Mouse (Mus musculus) R1 (cell line): ENCODE data around the gene Hpn.

Experiments used
- DNase-seq: peaks from one replicate; pipeline ENCODE4 v3.0.0-alpha.2; 2018; ENCODE audit warnings: low read depth, low spot score

The Hpn gene

DNA sequence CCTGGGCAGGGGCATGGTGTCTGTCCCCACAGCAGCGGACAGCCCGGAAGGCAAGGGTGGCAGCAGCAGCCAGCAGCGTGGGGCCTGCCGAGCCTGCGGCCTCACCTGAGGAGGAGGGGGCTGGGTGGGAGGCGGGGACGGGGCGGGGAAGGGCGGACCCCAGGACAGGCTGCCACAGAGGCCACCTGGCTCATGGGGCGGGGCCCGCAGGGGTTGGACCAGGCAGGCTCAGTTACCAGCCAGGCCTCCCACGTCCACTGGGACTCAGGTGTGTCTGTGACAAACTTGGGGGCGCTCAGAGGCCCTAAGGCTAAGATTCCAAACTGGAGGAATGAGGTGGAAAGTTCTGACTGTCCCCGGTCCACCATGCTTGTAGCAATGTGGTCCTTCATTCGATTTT is at the start of gene Hpn:
Gene Hpn (minus strand): TSS at position 109 of the 400 bp plus-strand sequence.
- DNase-seq = no peak

DNA sequence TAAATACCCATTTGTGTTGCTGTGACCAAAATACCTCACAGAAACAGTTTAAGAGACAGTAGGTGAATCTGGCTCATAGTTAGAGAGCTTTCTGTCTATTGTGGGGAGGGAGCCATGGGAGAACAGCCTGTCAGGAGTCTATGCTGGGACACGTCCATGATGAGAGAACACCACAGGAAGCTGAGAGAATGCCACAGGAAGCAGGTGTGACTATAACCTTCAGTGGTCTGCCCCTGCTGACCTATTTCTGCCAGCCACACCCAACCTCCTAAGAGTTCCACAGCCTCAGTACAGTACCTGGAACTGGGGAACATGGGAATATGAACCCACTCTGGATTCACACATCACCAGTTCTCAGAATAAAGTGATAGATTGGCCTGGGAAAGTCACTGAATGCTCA is 49.7 kb upstream of the Hpn start:
- DNase-seq = no peak

DNA sequence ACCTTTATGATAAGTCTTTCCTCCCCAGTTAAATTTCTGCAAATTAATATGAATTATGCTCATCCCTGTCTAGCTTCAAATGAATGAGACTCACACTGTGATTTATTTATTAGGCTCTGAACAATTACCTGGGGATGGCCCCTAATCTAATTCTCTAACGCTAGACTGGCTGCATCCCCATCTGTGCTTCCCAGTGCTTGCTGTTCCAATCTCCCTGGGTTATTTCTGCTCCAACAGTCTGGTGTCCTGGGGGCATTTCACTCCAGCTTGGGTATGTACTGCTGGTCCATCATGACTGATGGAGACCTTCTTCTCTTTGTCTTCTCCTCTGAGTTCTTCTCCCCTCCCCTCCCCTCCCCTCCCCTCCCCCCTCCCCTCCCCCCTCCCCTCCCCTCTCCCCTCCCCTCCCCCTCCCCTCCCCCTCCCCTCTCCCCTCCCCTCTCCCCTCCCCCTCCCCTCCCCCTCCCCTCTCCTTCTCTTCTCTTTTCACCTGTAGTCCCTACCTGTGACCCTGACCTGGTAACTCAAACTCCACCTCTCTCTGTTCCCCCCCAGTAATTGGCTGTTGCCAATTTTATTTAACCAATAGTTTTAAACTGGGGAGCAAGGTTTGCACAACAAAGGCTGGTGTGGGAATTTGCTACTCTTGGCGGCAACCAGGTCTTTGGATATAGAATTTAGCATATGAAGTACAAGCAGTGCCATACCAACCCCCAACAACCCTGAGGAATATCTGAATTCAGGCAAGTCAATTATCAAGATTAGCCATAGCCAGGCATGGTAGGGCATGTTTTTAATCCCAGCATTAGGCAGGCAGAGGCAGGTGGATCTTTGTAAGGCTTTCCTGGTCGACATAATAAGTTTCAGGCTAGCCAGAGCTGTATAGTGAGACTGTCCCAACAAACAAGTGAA is 48.8 kb upstream of the Hpn start:
- DNase-seq = peak; percentile 78

DNA sequence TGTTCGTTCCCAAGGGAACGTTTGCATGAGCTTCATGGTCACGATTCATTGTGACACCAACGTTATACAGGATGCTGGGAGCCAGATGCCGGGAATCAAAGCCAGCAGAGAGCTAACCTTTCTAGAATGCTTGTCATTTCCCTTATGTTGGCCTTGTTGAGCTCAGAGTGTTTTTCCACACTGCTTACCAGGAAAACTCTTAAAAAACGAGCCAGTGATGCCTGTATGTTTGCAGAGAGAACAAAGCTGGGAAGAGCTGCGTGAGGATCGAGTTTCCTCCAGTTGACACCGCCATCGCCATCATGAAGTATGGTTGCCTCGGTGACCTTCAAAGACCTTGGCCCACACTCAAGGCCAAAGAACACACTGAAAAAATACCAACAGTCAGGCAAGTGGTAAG is 47.2 kb upstream of the Hpn start:
- DNase-seq = no peak

DNA sequence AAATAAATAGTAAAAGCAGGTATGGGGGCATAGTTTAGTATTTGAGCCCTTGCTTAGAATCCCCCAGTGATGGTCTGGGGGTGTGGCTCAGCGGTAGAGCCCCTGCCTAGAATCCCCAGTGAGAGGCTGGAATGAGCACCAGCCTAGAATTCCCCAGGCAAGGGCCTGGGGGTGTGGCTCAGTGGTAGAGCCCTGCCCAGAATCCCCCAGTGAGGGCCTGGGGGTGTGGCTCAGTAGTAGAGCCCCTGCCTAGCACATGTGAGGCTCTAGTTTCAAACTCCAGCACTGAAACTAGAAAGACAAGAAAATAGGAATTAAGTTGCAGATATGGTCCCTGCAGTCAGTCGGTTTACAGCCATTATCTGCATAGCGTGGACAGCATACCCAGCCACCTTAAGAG is 46.7 kb upstream of the Hpn start:
- peak; percentile 68 for DNase-seq

DNA sequence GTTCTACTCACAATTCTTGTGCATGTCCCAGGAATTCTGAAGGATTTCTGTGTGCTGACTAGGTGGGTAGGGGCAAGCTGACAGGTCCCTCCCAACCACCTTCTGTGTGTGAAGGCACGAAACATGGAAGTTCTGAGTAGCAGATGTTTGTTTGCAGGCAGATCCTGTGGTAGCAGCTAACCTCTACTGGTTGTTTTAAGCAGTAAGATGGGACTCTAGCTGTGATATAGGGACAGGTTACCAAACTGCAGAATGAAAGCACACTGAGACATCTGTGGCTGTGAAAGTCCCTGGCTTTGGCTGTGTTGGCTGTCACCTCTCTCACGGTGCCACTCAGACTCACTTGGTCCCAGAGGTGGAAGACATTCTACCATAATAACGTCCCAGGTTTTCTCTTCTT is 46.2 kb upstream of the Hpn start:
- no peak for DNase-seq

DNA sequence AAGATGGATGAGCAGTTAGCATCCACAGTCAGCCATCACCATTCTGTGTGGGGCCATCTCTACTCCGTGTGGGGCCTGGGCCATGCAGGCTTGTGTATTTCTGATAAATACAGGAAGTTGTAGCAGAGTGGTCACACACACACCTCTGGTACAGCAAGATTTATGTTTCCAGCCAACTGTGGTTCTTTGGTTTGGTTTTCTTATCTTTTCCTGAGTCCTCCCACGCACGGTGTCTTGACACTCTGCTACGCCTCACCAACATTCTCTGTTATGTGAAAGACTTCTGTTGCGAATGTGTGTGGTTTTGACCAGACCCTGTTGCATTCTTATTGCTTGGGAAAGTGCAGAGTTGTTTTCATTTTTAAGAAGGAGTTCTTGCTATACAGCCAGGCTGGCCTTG is 45.7 kb upstream of the Hpn start:
- no peak for DNase-seq

DNA sequence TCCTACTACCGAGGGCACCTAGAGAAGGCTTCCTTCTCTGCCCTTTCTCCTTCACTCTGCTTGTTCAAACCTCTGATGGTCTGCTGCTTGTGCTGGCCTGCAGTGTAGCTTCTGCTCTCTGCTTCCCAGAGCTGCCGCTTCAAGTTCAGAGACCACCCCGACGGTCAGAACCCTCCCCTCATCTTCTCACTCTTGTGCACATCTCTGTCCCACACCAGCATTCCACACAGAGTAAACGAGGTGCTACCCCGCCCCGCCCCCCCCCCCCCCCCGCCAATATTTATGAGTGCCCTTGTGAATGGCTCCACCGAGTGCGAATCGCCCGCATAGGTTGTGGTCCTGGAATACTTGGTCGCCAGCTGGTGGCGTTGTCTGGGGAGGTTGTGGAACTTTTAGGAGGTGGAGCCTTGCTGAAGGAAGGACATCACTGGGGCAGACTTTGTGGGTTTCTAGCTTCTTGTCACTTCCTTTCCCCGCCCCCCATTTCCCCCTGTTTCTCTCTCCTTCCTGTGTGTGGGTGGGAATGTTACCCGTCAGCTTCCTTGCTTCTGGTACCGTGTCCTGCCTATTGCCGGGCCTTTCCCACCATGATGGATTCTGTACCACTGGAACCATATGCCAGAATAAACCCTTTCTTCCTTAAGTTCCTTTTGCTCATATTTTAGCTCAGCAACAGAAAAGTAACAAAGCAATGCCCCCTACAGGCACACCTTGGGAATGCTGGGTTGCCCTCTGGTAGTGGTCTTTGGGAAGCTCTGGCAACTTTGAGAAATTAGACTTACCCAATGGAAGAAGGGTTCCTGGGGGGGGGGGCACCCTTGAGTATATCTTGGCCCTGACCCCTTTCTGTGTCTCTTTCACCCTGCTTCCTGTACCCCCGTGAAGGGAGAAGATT is 41.2 kb upstream of the Hpn start:
- peak; percentile 98 for DNase-seq

DNA sequence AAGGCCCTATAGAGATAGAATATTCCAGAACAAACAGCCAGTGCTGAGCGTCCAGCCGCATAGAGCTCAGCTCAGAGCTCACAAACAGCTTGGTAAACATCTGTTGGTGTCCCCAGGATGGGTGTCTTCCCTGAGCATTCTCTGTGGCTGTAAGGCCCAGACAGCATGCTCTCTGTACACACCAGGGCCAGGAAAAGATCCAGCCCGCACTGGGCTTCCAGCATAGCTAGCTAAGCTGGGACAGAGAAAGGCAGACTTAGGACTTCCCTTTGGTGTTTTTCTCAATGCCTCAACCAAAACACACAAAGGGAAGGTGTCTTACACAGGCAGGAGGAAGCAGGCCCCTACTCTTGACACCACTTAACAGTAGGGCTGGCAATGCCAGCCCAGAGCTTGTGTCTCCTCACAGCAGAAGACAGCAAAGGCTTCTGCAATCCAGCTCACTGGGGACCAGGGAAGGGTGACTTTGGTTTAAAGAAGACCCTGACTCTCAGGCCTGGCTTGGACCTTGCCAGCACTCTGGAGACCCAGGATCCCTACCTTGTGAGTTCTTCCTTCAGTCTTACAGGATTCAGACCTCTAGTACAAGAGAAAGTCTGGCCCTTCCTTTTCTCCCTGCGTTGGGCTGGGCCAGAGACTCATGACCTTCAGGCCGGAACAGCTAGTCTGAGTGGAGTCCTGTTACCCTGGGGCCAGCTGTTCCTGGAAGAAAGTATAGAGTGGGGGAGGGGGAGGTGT is 40.4 kb upstream of the Hpn start, which contains the start of gene Gramd1a:
Gene Gramd1a (minus strand): TSS at position 601 of the 738 bp plus-strand sequence.
- DNase-seq = peak; percentile 90

DNA sequence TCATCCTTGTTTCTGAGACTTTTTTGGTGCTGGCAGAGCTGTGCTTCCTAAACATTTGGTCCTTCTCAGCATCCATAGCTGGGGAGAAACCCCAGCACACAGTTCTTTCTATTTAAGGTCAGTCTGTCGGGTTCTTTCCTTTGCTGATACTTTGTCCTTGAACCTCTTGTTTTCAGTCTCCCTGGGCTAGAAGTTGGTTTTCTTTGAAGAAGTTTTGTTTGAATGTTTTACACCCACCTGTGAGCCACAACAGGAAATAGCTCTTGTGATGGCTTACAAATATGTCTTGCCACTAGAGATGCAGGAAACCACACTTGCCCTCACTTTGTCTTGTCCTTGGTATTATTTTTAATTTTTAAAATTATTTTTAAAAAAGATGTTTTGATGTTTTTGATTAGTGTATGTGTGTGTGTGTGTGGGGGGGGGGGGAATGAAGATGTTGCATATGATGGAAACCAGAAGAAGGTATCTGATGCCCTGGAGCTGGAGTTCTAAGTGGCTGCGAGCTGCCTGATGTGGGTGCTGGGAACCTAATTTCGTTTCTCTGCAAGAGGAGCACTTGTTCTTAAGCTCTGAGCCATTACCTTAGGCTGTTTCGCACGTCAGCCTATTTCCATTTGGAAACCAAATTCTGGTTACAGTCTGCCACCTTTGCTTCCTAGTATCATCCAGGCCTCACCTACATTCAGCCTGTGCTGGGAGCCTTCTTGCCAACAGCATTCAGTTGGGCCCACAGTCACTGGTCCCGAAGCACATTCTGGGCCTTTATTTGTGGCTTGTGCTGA is 38.6 kb upstream of the Hpn start:
- no peak for DNase-seq

DNA sequence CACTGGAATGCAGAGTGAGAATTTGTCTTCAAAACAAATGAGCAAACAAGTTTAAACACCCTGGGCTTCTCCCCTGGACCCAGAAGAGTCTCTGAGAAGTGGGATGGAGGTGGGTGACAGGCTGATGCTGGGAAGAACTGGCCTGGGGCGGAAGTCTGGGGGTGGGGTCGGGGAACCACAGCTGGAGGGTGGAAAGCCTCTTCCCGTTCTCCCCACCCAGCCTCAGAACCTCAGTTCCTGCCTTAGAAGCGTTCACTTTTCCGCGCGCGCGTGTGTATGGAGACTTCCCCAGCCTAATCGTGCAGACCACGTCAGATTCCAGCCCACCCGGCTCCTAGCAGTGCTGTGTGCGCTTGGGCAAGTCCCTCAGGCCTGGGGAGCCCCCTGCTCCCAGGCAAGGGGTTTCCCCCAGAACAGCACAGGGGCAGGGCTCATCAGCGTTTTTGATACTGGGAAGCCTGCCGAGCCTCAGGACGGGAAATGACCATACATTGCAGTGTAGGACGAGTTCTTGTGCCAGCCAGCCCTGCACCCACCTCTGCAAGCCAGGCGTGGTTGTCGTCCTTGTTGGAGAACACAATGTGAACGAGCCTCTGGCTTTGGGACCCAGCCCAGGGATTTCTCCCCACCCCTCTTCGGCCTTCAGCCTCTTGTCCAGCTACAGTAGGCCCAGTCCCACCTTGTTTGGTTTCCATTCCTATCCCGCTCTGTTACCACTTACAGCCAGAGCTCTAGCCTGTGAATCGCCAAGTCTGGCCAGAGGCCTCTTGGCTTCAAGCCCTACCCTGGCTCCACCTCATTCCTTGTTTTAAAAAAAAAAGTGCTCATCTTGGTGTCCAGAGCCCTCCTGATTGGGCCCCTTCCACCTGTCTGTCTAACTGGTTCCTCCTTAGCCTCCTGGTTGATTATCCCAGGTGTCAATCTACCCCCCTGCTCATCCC is 36.5 kb upstream of the Hpn start:
- DNase-seq = peak; percentile 82

DNA sequence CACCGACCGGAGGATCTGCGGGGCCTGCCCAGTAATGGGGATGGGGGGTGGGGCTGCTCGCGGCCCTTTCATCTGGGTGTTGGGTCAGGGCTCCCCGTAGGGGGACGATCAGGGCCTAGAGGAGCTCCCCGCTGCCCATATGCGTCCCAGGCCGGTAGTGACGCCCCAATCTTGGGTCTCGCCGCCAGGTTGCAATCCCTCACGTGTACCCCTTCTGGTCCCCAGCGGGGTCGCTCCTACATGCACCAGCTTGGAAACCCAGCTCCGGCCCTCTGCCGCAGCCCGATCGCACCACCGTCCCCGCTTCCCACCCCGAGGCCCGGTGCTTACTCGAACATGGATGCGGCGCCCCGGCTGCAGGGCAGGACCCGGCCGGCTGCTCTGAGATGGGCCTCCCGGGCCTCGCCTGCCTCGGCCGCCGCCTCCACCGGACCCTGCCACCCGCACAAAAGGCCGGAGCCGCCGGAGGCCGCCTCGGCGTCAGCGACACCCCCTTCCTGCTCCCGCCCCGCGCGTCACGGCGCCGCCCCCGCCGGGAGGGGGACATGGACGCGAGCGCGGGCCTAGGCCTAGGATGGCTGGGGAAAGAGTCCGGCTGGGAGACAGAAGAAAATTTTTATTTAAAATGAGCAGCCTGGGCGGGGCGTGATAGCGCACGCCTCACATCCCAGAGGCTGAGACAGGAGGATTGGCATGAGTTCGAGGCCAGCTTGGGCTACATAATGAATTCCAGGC is 35.6 kb upstream of the Hpn start:
- DNase-seq = peak; percentile 78

DNA sequence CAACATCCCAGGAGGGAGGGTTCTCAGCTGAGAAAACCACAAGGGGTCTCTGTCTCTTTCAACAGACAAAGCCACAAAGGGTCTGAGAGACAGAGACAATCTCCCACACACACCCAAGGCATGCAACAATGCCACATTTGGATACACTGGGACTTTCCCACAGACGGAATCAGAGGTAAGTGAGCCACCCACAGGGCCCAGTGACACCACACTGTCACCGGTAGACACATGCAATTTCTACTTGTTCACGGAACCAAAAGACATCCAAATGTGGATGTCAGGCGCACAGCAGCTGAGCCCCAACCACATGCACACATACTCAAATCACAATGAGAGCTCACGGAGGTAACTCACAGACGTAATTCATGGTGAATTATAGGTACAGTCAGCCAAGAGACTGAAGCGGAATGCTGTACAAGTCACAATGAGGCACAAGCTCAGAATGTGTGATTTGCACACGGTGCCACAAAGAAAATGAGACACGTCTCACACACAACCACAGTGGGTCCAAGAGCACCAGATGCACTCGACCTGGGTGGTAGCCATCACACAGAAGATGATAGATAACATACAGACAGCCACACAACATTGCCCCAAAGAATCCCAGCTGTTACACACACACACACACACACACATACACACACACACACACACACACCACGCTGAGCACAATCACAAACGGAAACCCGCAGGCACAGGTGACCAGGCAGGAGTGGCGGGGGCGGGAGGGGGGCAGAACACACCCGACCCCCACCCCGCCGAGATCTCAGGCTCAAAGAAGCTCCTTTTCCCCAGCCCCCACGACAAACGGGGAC is 34.9 kb upstream of the Hpn start:
- DNase-seq = no peak

DNA sequence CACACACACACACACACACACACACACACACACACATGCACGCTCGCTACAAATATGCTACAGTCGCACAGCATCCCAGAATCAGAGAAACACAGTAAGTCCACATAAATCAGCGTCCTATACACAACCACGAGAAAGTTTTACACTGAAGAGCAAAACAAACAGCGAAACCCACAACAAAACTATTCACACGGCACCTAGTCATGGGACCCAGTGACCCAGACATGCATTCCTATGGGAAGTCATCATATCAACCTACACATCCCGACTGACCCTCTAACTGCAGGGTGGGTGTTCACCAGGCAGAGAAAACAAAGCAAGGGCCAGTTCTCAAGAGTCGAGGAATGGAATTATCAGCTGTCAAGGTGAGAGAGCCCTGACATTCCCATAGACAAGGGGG is 34.2 kb upstream of the Hpn start:
- no peak for DNase-seq

DNA sequence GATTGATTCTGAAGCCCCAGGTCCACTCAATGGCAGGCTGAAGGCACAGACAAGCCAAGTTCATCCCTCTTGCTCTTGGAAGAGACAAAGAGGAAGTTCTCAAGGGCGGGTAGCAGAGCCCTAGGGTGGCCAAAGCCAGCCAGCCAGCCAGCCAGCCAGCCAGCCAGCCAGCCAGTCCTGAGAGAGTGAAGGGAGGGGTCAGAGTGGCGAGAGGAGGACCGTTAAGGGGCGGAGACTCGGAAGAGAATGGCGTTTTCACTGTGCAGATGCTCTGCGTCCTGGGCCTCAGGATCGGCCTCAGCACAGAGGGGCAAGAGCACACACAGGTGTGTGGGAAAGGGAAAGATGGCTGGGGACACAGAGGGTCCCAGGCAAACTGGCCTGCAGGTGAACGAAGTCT is 33.7 kb upstream of the Hpn start:
- DNase-seq = no peak

DNA sequence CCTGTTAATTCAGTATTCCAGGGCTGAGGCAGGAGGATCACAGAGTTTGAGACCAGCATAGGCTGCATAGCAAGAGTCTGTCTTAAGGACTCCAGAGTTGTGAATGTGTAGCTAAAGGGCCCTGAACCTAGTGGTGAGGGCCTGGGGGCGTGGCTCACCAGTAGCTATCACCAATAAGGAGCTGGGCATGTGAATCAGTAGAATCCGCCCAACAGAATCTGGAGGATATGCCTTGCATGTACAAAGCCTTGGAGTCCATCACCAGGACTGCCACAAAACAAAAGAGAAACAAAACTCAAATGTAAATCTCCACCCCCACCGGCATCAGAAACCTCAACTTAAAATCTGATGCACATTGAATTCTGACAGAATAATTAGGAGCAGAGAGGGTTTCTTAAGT is 33.0 kb upstream of the Hpn start:
- DNase-seq = peak; percentile 59

DNA sequence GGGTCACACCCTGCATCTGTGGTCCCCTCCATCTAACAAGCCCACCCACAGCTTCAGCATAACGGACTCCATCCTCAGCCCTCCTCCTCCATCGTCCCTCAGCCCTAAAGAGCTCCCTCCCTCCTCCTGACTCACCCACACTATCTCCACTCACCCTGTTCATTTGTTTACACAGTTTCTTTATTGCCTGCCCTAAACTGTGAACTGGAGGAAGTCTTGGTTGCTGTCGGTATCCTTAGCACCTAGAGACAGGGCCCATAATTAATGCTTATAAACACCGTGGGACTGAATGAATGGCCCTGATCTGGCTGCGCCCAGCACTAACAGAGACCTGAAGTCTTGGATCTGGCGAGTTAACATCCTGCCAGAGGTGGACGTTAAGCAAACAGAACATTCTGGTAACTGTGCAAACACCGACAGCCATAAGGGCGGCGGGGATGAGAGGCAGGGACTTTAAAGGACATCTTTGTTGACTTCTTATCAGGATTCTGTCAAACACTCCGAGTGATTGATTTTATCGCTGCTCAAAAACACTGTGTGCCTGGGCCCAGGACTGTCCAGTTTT is 30.6 kb upstream of the Hpn start:
- DNase-seq = no peak

DNA sequence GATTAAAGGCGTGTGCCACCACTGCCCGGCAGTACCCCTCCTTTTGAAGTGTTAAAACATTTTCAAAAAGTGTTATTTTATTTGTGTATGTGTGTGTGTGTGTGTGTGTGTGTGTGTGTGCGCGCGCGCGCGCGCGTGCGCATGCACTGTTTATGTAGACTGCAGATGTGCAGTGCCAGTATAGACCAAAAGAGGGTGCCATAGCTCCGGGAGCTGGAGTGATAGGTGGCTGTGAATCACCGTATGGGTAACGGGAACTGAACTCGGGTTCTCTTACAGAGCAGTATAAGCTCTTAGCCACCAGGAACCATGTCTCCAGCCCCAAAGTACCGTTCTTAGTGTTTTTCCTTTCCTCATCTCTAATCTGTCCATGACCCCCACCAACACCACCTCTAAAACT is 29.8 kb upstream of the Hpn start:
- DNase-seq = peak; percentile 72
